Mouse (Mus musculus): ENCODE measurements around the gene Cox10. TPM values are rescaled to one million over a fixed set of nuclear protein-coding genes. Genes with fewer than 3 reads are reported as not detected.

Gene Cox10
- polyA plus RNA-seq, 1 experiment, result 12.0 TPM

DNA sequence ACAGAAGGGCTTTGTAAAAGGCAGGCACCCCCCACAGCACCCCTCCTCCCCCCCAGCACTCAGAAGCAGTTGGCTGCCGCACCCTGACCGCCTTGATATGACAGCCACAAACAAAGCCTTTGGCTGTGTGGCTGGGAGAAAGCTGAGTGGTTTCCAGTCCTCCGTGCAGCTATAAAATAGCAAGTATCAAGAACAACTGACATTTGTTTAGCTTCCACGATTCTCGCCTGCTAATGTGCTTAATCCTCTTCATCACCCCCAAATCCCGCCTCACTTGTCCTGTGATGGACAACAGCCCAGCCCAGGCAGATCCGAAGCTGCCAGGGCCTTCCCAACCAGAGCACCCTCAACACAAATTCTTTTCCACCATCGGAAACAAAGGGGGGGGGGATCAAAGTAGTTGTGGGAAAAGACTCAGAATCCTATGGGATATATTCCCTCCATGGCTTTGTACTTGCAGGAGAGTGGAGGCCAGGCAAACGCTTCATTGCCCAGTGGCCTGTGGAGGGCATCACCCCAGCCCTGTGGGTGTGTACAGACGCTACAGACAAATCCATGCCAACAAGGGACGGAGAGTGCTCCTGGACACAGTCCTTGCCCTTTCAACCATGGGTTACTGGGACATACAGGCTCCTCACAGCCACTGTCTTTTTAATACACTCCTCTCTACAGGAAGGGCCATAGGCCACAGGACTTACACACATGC is 109.9 kb downstream of the Cox10 start:
- Histone ChIP-seq H3K4me3 (ENCODE audit: insufficient read depth, low read length) (no peak overlapping the region), H3K27ac (ENCODE audit: insufficient read depth, low read length) (no peak overlapping the region), H3K4me1 (ENCODE audit: control insufficient read depth, insufficient read depth, low read length) (no peaks in the 10 kb centered on the region)
- TF ChIP-seq CTCF (IDR thresholded peaks at IDR 0.05; ENCODE audit: borderline replicate concordance, insufficient read depth, low read length), result no peak
- no peak for TF ChIP-seq POLR2A (IDR thresholded peaks at IDR 0.05; ENCODE audit: low read depth, low read length)

DNA sequence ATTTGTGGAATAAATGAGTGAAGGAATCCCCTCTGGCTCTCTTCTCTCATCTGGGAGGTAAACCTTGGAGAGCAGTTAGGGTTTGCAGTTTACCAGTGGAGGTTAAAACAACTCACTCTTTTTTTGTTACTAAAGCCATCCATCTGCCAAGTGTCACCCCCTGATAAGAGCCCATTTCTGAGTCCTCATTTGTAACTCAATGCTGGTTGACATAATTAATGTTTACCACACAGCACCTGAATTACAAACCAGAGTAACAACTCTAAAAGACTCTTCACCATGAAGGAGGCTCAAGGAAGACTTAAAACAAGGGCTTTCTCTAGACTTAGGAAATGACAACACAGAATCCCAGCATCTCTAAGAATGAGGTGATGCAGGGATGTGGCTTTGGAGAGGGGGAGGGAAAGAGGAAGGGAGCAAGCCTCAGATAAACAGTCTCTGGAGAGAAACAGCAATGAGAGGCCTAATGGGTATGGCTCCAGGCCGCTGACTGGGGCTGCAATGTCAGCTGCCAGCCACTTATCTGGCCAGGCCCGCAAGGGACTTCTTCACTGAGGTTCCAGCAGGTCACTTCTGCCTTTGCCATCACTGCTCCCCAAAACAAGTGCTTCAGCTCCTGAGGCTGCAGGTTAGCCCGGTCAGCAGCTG is 110.8 kb downstream of the Cox10 start:
- no peaks in the 10 kb centered on the region for H3K4me1 ChIP-seq (ENCODE audit: control insufficient read depth, insufficient read depth, low read length)
- H3K4me3 ChIP-seq (ENCODE audit: insufficient read depth, low read length), result no peak overlapping the region
- no peak overlapping the region for H3K27ac ChIP-seq (ENCODE audit: insufficient read depth, low read length)
- TF ChIP-seq CTCF (IDR thresholded peaks at IDR 0.05; ENCODE audit: borderline replicate concordance, insufficient read depth, low read length), result no peak

DNA sequence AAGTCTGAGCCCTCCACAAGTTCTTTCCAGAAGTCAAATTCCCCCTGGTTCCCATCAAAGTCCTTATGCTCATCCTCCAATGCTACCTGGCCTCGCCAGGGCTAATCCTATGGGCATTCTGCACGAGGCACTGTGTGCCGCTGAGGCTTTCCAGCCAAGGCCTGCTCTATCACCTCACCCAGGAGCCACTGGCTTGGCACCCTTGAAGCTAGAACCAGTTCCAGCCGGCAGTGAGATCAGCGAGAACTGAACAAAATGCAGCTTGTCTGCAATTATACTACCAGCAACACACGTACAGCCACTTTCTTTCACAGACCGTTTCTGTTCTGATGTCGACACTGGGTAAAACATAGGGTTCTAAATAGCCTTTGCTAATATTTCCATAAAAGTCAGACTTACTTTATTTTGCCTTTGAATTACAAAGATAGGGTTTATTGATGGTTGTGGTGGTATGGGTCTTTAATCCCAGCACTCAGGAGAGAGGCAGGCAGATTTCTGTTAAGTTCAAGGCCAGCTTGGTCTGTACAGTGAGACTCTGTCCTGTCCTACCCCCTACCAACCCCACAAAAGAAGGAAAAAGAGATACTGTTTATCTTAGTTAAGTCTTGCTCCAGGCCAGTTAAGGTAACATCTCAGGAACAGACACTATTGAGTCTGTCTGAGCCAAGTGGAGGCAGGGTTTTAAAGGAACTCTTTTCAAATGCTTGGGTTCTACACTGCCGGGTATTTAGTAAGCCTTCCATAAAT is 111.5 kb downstream of the Cox10 start:
- Histone ChIP-seq H3K4me1 (ENCODE audit: control insufficient read depth, insufficient read depth, low read length) (no peaks in the 10 kb centered on the region), H3K4me3 (ENCODE audit: insufficient read depth, low read length) (no peak overlapping the region), H3K27ac (ENCODE audit: insufficient read depth, low read length) (no peak overlapping the region)
- TF ChIP-seq CTCF (IDR thresholded peaks at IDR 0.05; ENCODE audit: borderline replicate concordance, insufficient read depth, low read length) (no peak), POLR2A (IDR thresholded peaks at IDR 0.05; ENCODE audit: low read depth, low read length) (no peak)

DNA sequence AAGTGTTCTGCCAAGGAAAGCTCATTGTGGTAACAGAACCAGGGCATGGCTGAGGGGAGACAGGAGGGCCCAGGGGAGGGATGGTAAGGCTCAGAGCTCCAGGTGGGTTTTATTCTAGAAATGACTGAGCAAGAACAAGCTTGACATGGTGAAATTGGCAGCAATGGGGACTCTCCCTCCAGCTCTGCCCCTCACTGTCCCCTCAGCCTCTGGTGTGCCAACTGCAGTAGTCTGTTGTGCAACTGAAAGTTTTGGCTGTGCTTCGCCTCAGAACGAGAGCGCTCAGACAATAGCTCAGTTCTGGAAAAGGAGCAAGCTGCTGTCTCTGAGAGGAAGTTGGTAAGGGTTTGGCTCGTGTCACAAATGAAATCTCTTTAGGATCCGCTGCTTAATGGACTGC is 113.8 kb downstream of the Cox10 start:
- no peak for TF ChIP-seq POLR2A (IDR thresholded peaks at IDR 0.05; ENCODE audit: low read depth, low read length)
- TF ChIP-seq CTCF (IDR thresholded peaks at IDR 0.05; ENCODE audit: borderline replicate concordance, insufficient read depth, low read length), result no peak
- Histone ChIP-seq H3K4me3 (ENCODE audit: insufficient read depth, low read length) (no peak overlapping the region), H3K4me1 (ENCODE audit: control insufficient read depth, insufficient read depth, low read length) (no peaks in the 10 kb centered on the region), H3K27ac (ENCODE audit: insufficient read depth, low read length) (no peak overlapping the region)

DNA sequence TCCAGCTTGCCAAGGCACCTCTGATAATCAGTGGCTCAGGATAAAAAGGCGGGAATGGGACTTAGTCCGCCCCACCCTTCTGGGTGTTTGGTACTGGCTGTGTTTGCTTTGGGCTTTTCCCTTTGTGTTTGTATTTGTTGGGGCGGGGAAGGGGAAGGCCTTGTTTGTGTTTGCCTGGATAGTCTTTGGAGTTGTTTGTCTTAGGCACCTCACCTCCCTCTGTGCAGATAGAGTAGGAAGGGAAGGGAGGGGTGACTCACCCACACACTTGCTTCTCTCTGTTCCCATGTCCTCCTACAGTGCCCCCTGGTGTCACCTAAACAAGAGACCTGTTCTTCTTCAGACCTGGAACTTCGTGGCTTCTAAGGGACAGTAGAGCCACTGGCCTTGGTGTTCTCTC is 122.1 kb downstream of the Cox10 start:
- Histone ChIP-seq H3K4me1 (ENCODE audit: control insufficient read depth, insufficient read depth, low read length) (no peaks in the 10 kb centered on the region), H3K27ac (ENCODE audit: insufficient read depth, low read length) (no peak overlapping the region), H3K4me3 (ENCODE audit: insufficient read depth, low read length) (no peak overlapping the region)
- TF ChIP-seq CTCF (IDR thresholded peaks at IDR 0.05; ENCODE audit: borderline replicate concordance, insufficient read depth, low read length) (no peak), POLR2A (IDR thresholded peaks at IDR 0.05; ENCODE audit: low read depth, low read length) (no peak)

DNA sequence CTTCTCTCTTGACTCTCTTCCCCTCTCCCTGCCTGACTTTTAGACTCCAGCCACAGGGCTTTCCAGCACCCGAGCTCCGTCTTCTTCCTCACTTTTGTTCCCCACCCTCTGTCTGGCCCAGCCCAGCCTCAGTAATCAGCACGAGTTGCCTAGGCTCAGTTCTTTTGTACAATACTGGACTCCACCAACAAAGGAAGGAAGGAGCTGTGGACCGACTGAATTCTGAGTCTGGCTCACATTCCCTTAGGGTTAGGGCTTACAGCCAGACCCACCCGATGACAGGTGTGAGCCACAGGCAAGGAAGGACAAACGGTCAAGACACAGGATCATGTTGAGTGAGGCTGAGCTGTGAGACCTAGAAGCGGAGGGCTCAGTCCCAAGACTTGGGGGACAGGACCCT is 122.5 kb downstream of the Cox10 start:
- Histone ChIP-seq H3K27ac (ENCODE audit: insufficient read depth, low read length) (no peak overlapping the region), H3K4me3 (ENCODE audit: insufficient read depth, low read length) (no peak overlapping the region), H3K4me1 (ENCODE audit: control insufficient read depth, insufficient read depth, low read length) (no peaks in the 10 kb centered on the region)
- TF ChIP-seq CTCF (IDR thresholded peaks at IDR 0.05; ENCODE audit: borderline replicate concordance, insufficient read depth, low read length) (no peak), POLR2A (IDR thresholded peaks at IDR 0.05; ENCODE audit: low read depth, low read length) (no peak)

DNA sequence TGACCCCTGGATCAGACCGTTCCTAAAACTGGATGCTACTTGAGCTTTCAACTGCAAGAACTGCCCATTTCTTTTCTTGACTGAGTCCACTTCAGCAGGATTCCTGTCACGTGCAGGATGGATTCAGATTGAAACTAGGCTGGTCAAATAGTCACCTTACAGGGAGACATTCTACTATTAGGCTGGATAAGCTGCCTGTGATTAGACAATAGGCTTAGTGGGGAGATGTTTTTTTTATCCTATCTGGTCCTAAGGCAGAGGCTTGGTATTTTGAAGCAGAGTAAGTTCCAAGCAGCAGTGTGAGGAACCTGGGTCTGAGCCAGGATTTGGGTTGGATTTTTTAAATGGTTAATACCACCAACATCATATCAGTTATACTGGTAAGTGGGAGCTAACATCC is 125.4 kb downstream of the Cox10 start:
- Histone ChIP-seq H3K4me3 (ENCODE audit: insufficient read depth, low read length) (no peak overlapping the region), H3K27ac (ENCODE audit: insufficient read depth, low read length) (no peak overlapping the region), H3K4me1 (ENCODE audit: control insufficient read depth, insufficient read depth, low read length) (no peaks in the 10 kb centered on the region)
- TF ChIP-seq POLR2A (IDR thresholded peaks at IDR 0.05; ENCODE audit: low read depth, low read length), result no peak
- no peak for TF ChIP-seq CTCF (IDR thresholded peaks at IDR 0.05; ENCODE audit: borderline replicate concordance, insufficient read depth, low read length)

DNA sequence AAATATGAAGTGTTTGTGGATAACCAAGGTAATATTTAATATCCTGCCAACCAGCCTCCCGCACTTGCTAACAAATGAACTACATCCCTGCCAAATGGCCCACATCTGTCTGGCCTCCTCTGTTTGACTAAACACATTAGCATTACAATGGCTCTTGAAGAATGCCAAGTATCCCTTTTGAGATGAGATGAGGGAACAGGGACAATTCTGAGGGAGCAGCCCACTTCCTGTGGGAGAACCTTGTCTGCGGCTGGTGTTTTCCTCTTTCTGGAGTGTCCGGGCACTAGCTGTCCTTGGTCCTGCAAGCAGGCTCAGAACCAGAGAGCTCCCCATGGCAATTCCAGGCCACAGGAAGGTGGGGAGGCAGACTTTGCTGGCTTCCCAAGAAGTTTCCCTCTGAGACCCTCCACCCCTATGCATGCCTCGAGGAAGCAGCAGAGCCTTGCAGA is 126.5 kb downstream of the Cox10 start:
- Histone ChIP-seq H3K4me3 (ENCODE audit: insufficient read depth, low read length) (no peak overlapping the region), H3K4me1 (ENCODE audit: control insufficient read depth, insufficient read depth, low read length) (no peaks in the 10 kb centered on the region)
- no peak for TF ChIP-seq POLR2A (IDR thresholded peaks at IDR 0.05; ENCODE audit: low read depth, low read length)
- TF ChIP-seq CTCF (IDR thresholded peaks at IDR 0.05; ENCODE audit: borderline replicate concordance, insufficient read depth, low read length), result no peak

DNA sequence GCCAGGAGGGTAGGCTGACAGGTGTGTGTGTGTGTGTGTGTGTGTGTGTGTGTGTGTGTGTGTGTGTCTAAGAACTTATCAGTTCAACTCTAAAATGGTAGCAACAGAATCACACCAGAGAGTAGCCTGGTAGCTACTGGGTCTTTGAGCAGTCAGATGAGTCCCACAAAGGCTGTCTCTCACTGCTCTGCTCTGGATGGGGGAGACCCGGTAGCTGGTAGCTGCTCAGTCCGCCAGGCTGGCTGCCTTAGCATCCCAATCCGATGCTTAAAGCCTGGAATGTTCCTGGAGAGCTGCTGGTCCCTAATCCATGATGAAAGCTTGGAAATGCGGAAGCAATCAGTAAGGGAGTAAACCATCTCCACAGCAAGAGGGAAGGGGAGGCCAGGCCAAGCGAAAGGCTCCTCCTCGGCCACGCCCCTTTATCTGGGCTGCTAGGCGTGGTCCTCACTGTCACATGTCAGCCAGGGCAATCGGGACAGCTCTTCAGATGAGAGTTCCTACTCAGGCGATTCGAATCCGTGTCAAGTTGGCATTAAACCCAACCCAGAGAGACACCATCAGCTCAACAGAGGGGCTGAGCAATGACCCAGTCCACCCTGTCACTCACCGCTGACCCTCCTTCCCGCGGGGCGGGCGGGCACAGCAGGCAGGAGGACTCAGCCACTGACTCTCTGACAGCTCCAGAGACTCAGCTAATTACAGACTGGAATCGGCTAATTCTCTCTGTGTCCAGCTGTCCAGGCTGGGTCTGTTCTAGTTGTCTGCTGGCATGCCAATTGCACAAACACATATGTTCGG is 127.2 kb downstream of the Cox10 start:
- no peak overlapping the region for H3K27ac ChIP-seq (ENCODE audit: insufficient read depth, low read length)
- H3K4me3 ChIP-seq (ENCODE audit: insufficient read depth, low read length), result no peak overlapping the region
- H3K4me1 ChIP-seq (ENCODE audit: control insufficient read depth, insufficient read depth, low read length), result 0 out of 2 replicates have a peak, but pooled peaks cover 1% of the 10 kb centered on the region
- TF ChIP-seq POLR2A (IDR thresholded peaks at IDR 0.05; ENCODE audit: low read depth, low read length) (0 out of 2 replicates have a peak, but pooled peaks have one; percentile 6), CTCF (IDR thresholded peaks at IDR 0.05; ENCODE audit: borderline replicate concordance, insufficient read depth, low read length) (no peak)

More for the DNA sequence above, 126.5 kb downstream of the Cox10 start:
- H3K27ac ChIP-seq (ENCODE audit: insufficient read depth, low read length), result no peak overlapping the region
